Mouse (Mus musculus) C2C12 (cell line): Measurements from ENCODE around the gene Dyx1c1.

Source experiments
- CTCF ChIP-seq: IDR thresholded peaks from one replicate; pipeline ENCODE4 v1.5.1; 2011; ENCODE audit not compliant: control insufficient read depth, insufficient read depth, insufficient read length
- MAX ChIP-seq: IDR thresholded peaks from one replicate; pipeline ENCODE4 v1.6.1; 2011; ENCODE audit warnings: mild to moderate bottlenecking, control low read depth
- MYOG ChIP-seq: IDR thresholded peaks from one replicate; pipeline ENCODE4 v1.6.1; 2011; ENCODE audit not compliant: control insufficient read depth, insufficient read length; ENCODE audit errors: extremely low read depth

DNA sequence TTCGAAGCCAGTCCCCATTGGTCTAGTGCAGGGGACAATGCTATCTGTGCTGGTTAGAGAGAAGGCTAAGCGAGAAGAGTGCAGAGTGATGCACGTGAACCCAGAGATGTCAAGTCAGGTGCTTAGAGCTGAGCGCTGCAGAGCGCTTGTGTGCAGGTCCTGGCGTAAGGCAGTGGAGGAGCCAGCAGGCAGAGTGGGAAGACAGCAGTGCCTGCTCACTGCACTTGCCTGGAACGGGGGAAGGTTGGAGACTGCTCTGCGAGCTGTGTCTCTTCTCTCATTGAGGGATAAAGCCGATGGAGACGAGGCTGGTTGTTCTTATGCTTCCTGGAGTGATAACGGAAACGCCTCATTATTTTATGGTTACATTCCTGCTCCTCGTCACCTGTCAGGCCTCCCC is 56.1 kb downstream of the Dyx1c1 start:
- TF ChIP-seq CTCF (no peak), MYOG (no peak), MAX (no peak)
